Mouse (Mus musculus) MN1 (cell line): Measurements from ENCODE around the gene Fabp3.

Source experiments
- DNase-seq: peaks from one replicate; pipeline ENCODE4 v3.0.0-alpha.2; 2016; ENCODE audit warnings: low spot score

The Fabp3 gene

GRCm38 (mm10) chr4:130295047-130295745, 13.2 kb upstream of the Fabp3 start:
- DNase-seq: no peak

- DNase-seq: no peak
These were observed 12.0 kb upstream of the Fabp3 start for GRCm38 (mm10) chr4:130296243-130296965.

GRCm38 (mm10) chr4:130297123-130297529, 11.3 kb upstream of the Fabp3 start:
- peak; percentile 68 for DNase-seq

GRCm38 (mm10) chr4:130298877-130299628, 9.3 kb upstream of the Fabp3 start:
- no peak for DNase-seq

- no peak for DNase-seq
These were observed 8.8 kb upstream of the Fabp3 start for GRCm38 (mm10) chr4:130299629-130300018.

GRCm38 (mm10) chr4:130302285-130302870, 6.0 kb upstream of the Fabp3 start:
- DNase-seq: no peak

- DNase-seq: no peak
These were observed 3.6 kb upstream of the Fabp3 start for GRCm38 (mm10) chr4:130304746-130305145.

GRCm38 (mm10) chr4:130306796-130307630, 1.4 kb upstream of the Fabp3 start:
- DNase-seq: no peak

GRCm38 (mm10) chr4:130307851-130308230, 554 bp upstream of the Fabp3 start:
- DNase-seq: no peak

- no peak for DNase-seq
These were observed 859 bp downstream of the Fabp3 start for GRCm38 (mm10) chr4:130309254-130309653.

- DNase-seq: no peak
These were observed 4.1 kb downstream of the Fabp3 start for GRCm38 (mm10) chr4:130312526-130312925.

- no peak for DNase-seq
These were observed 5.2 kb downstream of the Fabp3 start for GRCm38 (mm10) chr4:130313552-130313951.

GRCm38 (mm10) chr4:130315771-130316527, 7.6 kb downstream of the Fabp3 start:
- DNase-seq: peak; percentile 46

- DNase-seq: no peak
These were observed 8.3 kb downstream of the Fabp3 start for GRCm38 (mm10) chr4:130316691-130317090.

GRCm38 (mm10) chr4:130318122-130318521, 9.7 kb downstream of the Fabp3 start:
- no peak for DNase-seq

- DNase-seq: no peak
These were observed 11.2 kb downstream of the Fabp3 start for GRCm38 (mm10) chr4:130319564-130319963.

- DNase-seq: no peak
These were observed 13.2 kb downstream of the Fabp3 start for GRCm38 (mm10) chr4:130321640-130322039.

- DNase-seq: no peak
These were observed 14.2 kb downstream of the Fabp3 start for GRCm38 (mm10) chr4:130322567-130322966.

GRCm38 (mm10) chr4:130323165-130323564, 14.8 kb downstream of the Fabp3 start:
- no peak for DNase-seq

- DNase-seq: no peak
These were observed 15.2 kb downstream of the Fabp3 start for GRCm38 (mm10) chr4:130323607-130324006.

GRCm38 (mm10) chr4:130325446-130325845, 17.1 kb downstream of the Fabp3 start:
- no peak for DNase-seq
